Mouse (Mus musculus) E14TG2a.4 (cell line): Measurements from ENCODE around the gene Ptprm.

Source experiments
- CTCF ChIP-seq: conservative IDR thresholded peaks from 2 replicates; pipeline ENCODE4 v1.5.1; 2014; ENCODE audit warnings: low read length
- NANOG ChIP-seq: IDR thresholded peaks from 2 replicates; pipeline ENCODE4 v1.6.1; 2014; ENCODE audit warnings: borderline replicate concordance, low read length, mixed read lengths
- POU5F1 ChIP-seq: IDR thresholded peaks from 2 replicates; pipeline ENCODE4 v1.6.1; 2014; ENCODE audit warnings: low read length, borderline replicate concordance

DNA sequence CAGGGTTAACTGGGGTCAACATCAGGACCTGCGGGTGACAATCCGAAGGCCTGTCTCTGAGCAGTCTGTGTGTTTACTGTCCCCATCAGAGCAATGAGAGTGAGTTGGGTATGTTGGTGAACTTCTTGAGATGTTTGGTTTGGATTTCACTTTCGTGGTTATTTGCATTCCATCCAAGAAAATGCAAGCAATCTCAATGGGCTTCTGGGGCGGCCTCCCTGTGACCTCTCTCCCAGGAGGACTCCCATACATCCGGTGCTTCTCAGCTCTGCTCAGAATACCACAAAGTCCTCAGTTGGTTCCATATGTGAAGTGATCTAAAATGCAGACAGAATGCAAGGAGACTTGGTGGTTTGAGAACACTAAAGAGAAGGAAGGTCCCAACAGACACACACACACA, 96.5 kb downstream of the Ptprm start:
- no peak for TF ChIP-seq CTCF
- no peak for TF ChIP-seq POU5F1
- TF ChIP-seq NANOG, result no peak
